Mouse (Mus musculus) embryonic facial prominence, embryonic 12.5 days (tissue): ENCODE results near the gene Mtmr12. TPM values are rescaled to one million over a fixed set of nuclear protein-coding genes. Genes with fewer than 3 reads are reported as not detected.

Experiments
- ATAC-seq: fragments of 200-750 bp; cut with Nextera tagmentation; 2 replicates; pipeline ENCODE4 v1.8.0; 2017; ENCODE audit not compliant: insufficient number of reproducible peaks, insufficient read depth, low FRiP score, low TSS enrichment
- H3K27ac ChIP-seq: fragments of 300-500 bp; sonication (generic); 2 replicates; pipeline ENCODE4 v1.5.1; 2016; ENCODE audit warnings: mild to moderate bottlenecking
- H3K27me3 ChIP-seq: fragments of 300-500 bp; sonication (generic); 2 replicates; pipeline ENCODE4 v1.6.1; 2016; ENCODE audit warnings: mild to moderate bottlenecking, moderate library complexity
- H3K36me3 ChIP-seq: fragments of 300-500 bp; sonication (generic); 2 replicates; pipeline ENCODE4 v1.6.1; 2016; ENCODE audit warnings: mild to moderate bottlenecking
- H3K4me1 ChIP-seq: fragments of 300-500 bp; sonication (generic); 2 replicates; pipeline ENCODE4 v1.6.1; 2016
- H3K4me2 ChIP-seq: fragments of 300-500 bp; sonication (generic); replicated peaks from 2 replicates; pipeline ENCODE4 v1.6.1; 2016; ENCODE audit warnings: mild to moderate bottlenecking, moderate library complexity
- H3K4me3 ChIP-seq: fragments of 300-500 bp; sonication (generic); 2 replicates; pipeline ENCODE4 v1.5.1; 2016; ENCODE audit warnings: mild to moderate bottlenecking
- H3K9ac ChIP-seq: fragments of 300-500 bp; sonication (generic); 2 replicates; pipeline ENCODE4 v1.6.1; 2016; ENCODE audit warnings: mild to moderate bottlenecking, moderate library complexity
- H3K9me3 ChIP-seq: fragments of 300-500 bp; sonication (generic); 2 replicates; pipeline ENCODE4 v1.6.1; 2016; ENCODE audit warnings: mild to moderate bottlenecking, moderate library complexity
- WGBS: fragments of 180-500 bp; shearing (Covaris S2); methylation state at CpG from one replicate; pipeline ENCODE4 v1.1.7; 2016; 5-methylcytosine and 5-hydroxymethylcytosine counted together
- microRNA counts: library from miRNA; unstranded; fragments of <30 nt; microRNA quantifications from one replicate; lab custom pipeline; 2017
- microRNA-seq: library from miRNA; unstranded; fragments of <30 nt; microRNA quantifications from one replicate; pipeline ENCODE4, GENCODE M21; 2017
- polyA plus RNA-seq: library from polyadenylated mRNA; unstranded; fragments of >200 nt; fragmentation: Nextera tagmentation; extraction: Ambion mirVana; gene quantifications from 2 replicates; pipeline ENCODE4 v1.2.1, GENCODE M21; 2016

Mtmr12 gene
- polyA plus RNA-seq, 1 experiment from 2014 or later, result 20.1 TPM

DNA sequence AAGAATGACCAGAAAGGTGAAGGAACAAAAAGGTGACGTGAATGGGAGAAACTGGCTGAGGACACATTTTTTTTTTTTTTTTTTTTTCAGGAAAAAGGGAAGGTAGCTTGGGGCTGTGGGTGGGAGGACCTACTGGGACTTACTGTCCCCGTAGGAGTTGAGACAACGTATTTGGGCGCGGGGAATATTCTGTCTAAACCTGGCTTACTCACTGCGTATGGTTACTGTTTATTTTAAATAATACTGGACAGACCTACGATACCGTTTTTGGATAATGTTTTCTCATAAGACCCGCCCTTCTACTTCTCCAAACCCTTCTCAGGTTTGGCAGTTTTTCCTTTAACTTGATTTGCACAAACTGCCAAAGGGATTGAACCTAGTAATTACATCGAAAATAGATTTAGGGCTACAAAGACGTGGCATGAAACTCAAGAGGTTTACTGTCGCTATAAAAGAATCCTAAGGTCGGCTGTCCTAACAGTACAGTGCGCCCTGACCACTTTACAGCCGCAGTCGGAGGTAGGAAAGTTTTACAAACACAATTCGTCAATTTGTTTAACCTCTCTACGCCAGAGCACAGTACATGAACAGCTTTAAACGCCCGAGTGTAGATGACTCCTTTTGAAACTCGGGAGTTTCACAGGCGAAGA lies 115.7 kb downstream of the Mtmr12 start:
- H3K9me3 ChIP-seq, result no peaks in the 10 kb centered on the region
- peak overlapping the region; percentile 99 for H3K9ac ChIP-seq
- H3K27ac ChIP-seq, result peak overlapping the region; percentile 89
- peaks cover 9% of the 10 kb centered on the region for H3K4me1 ChIP-seq
- peak overlapping the region; percentile 75 for H3K4me2 ChIP-seq
- peak overlapping the region; percentile 97 for H3K4me3 ChIP-seq
- peaks cover 3% of the 10 kb centered on the region; the same call in 1 of the 2 replicates for H3K27me3 ChIP-seq
- WGBS, result 5% methylated on average over 22 of the region's 22 CpGs
- H3K36me3 ChIP-seq, result no peaks in the 10 kb centered on the region
- ATAC-seq, result 0 out of 2 replicates have a peak, but pooled peaks have one; percentile 0

DNA sequence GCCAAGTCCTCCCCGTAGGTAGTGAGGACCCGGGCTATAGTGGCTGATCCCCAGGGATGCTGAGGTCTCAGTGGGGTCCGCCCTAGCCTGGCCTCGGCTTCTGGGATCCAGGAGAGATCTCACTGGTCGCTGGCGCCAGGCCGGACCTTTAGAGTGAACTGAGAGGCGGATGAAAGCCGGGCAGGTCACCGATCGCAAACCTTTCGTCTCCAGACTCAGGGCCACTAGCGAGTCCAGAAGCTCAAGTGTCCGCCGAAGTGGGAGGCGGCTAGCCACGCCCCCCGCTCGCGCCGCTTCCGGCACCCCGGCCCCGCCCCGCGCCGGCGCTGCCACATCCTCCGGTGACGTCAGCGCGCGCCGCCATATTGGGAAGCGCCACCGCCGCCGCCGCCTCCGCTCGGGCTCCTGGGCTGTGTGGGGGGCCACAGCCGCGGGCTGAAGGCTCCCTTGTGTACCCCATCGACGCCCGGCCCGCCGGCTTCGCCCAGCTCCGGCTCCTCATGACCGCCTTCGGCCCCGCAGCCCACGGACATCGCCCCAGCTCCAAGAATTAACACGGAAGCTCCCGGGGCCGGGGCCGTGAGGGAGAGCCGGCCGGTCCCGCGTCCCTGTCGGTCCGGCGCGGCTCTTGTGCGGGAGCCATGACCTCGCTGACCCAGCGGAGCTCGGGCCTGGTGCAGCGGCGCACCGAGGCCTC lies 116.4 kb downstream of the Mtmr12 start, which contains the start of gene Golph3:
Gene Golph3 (plus strand): TSS at position 360 of the 697 bp plus-strand sequence.
- Histone ChIP-seq H3K27me3 (peaks cover 3% of the 10 kb centered on the region; the same call in 1 of the 2 replicates), H3K4me1 (peaks cover 9% of the 10 kb centered on the region), H3K36me3 (no peaks in the 10 kb centered on the region), H3K9ac (peak within 1 kb of the TSS; percentile 99), H3K4me2 (peak within 1 kb of the TSS; percentile 75), H3K27ac (peak within 1 kb of the TSS; percentile 89), H3K4me3 (peak within 1 kb of the TSS; percentile 97), H3K9me3 (no peaks in the 10 kb centered on the region)
- under 1% methylated on average over 74 of the region's 74 CpGs for WGBS
- ATAC-seq, result peak; percentile 87

DNA sequence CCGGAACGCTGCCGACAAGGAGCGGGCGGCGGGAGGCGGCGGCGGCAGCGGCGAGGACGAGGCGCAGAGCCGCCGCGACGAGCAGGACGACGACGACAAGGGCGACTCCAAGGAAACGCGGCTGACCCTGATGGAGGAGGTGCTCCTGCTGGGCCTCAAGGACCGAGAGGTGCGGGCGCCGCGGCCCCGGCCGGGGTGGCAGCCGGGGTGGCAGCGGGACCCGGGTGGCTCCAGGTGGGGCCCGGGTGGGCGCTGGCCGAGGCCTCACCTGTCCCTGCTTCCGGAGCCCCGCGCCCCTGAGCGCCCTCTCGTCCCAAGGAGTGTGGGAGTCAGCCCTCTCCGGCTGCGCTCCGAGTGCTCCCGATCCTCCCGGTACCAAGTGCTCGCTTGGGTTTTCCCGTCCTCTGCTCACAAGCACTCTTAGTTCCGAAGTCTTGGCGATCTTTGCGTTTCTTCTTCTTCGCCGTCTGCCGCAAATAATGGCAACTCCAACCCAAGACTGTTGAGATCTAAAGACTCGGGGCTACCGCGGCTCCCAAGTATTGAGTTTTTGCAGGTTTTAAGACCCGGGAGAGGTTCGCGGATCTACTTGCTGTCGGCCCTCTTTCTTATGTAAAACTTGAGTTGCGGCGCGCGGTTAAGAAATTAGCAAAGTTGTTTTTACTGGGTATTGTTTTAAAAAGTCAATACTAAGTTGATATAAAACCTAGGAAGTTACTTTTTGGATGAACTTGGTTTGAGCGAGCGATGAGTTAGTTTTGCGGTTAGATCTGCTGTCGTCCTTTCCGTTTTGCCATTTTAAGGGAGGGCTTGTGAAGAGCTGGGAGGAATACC lies 117.2 kb downstream of the Mtmr12 start, which contains the start of gene 1810049J17Rik:
Gene 1810049J17Rik (minus strand): TSS at position 112 of the 834 bp plus-strand sequence.
- WGBS, result under 1% methylated on average over 69 of the region's 70 CpGs
- H3K9ac ChIP-seq, result peak within 1 kb of the TSS; percentile 99
- H3K4me1 ChIP-seq, result peaks cover 9% of the 10 kb centered on the region
- peak within 1 kb of the TSS; percentile 75 for H3K4me2 ChIP-seq
- H3K4me3 ChIP-seq, result peak within 1 kb of the TSS; percentile 97
- peak within 1 kb of the TSS; percentile 89 for H3K27ac ChIP-seq
- H3K27me3 ChIP-seq, result peaks cover 3% of the 10 kb centered on the region; the same call in 1 of the 2 replicates
- H3K36me3 ChIP-seq, result no peaks in the 10 kb centered on the region
- ATAC-seq, result 0 out of 2 replicates have a peak, but pooled peaks have one; percentile 4
- H3K9me3 ChIP-seq, result no peaks in the 10 kb centered on the region

DNA sequence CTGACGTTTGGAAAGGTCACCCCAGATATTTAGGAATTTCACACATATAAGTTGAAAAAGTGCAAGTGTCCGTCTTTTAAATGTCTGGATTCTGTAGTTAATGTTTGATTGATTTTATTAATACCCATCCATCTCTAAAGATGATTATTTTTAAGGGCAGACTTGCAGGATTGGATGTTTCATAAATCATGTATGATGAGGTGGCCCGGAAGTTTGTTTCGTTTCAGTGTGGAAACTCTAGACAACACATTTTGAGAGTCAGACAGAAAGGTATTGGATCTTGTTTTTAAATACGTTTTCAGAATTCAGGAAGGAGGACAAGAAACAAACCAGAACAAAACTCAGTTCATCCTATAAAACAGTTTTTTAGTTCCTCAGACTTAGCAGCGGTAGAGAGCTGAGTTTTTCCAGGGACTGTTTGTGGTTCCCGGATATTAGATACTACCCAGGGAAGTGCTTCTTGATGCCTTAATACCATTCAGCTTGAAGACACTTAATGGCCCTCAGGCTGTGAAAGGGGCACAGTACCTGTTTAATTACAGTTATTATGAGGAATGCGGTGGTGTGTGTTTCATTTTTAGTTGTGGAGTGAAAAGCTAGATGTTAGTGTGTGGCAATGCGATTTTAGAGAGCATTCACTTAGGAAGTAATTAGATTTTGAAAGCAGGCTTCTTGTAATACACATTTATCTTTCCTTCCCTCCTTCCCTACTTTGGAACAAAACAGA lies 118.0 kb downstream of the Mtmr12 start:
- 12% methylated on average over 9 of the region's 9 CpGs for WGBS
- Histone ChIP-seq H3K4me1 (peaks cover 9% of the 10 kb centered on the region), H3K27ac (no peak overlapping the region)

More for the DNA sequence above, 118.0 kb downstream of the Mtmr12 start:
- H3K9ac ChIP-seq, result peak overlapping the region; percentile 99; the same call in 1 of the 2 replicates
- H3K9me3 ChIP-seq, result no peaks in the 10 kb centered on the region
- H3K36me3 ChIP-seq, result no peaks in the 10 kb centered on the region
- H3K4me3 ChIP-seq, result peak overlapping the region; percentile 97
- H3K27me3 ChIP-seq, result peaks cover 3% of the 10 kb centered on the region; the same call in 1 of the 2 replicates
- H3K4me2 ChIP-seq, result peak overlapping the region; percentile 75
- ATAC-seq, result no peak

MicroRNAs encoded within 50 kb of the gene (microRNA counts, 519-probe panel; counts per million panel counts)
- 460 counts per million, percentile 65 among the panel's probes with 10 or more counts for microRNA mmu-miR-1898 (lab: Ali Mortazavi, UCI)

Small RNA genes within 50 kb of the gene (microRNA-seq; reads per million reads assigned to microRNA genes)
- not detected for gene Mir1898

Other genes starting within 250 kb of the Mtmr12 start
- gene Sub1, start 208.0 kb upstream of the Mtmr12 start, polyA plus RNA-seq, result 685 and 697 TPM in 2 replicates
- gene Zfr, start 87.2 kb upstream of the Mtmr12 start, polyA plus RNA-seq, result 115 and 118 TPM in 2 replicates
- 97.2 and 104 TPM in 2 replicates for gene Golph3, start 116.4 kb downstream of the Mtmr12 start, polyA plus RNA-seq
- gene 1810049J17Rik, start 116.9 kb downstream of the Mtmr12 start, polyA plus RNA-seq, result 1.7 and 2.0 TPM in 2 replicates